Mouse (Mus musculus): ENCODE measurements around the gene Mettl7a1. TPM values are rescaled to one million over a fixed set of nuclear protein-coding genes. Genes with fewer than 3 reads are reported as not detected.
"Not testable (repeated sequence)": the region's sequence is repeated elsewhere in the genome, so short reads cannot be mapped to it uniquely, and the experiment has no call there.

The Mettl7a1 gene
- total RNA-seq, 2 experiments from 2014 or later, result 16.5 to 17.7 TPM

GRCm38 (mm10) chr15:100332077-100332961, 28.4 kb downstream of the Mettl7a1 start:
- DNase-seq (ENCODE audit: low spot score in 2 of 2); intact Hi-C loops (cut with DNase I): not testable (repeated sequence)

- DNase-seq (ENCODE audit: low spot score in 2 of 2), result no peak
- intact Hi-C loops (cut with DNase I), result no loop called here
Observed at GRCm38 (mm10) chr15:100334629-100335028, 30.7 kb downstream of the Mettl7a1 start, which contains the start of gene Mettl7a3. Mettl7a3 (plus strand) TSS chr15:100334929.

GRCm38 (mm10) chr15:100337328-100337727, 33.4 kb downstream of the Mettl7a1 start:
- DNase-seq (ENCODE audit: low spot score in 2 of 2); intact Hi-C loops (cut with DNase I): not testable (repeated sequence)

- peak; percentile 52 to 55 for DNase-seq (ENCODE audit: low spot score in 2 of 2)
- intact Hi-C loops (cut with DNase I), result not testable (repeated sequence)
Observed at GRCm38 (mm10) chr15:100337847-100338246, 33.9 kb downstream of the Mettl7a1 start.

GRCm38 (mm10) chr15:100341314-100341980, 37.5 kb downstream of the Mettl7a1 start:
- DNase-seq (ENCODE audit: low spot score in 2 of 2); intact Hi-C loops (cut with DNase I): not testable (repeated sequence)

GRCm38 (mm10) chr15:100345484-100345883, 41.5 kb downstream of the Mettl7a1 start:
- intact Hi-C loops (cut with DNase I), result no loop called here
- no peak for DNase-seq (ENCODE audit: low spot score in 2 of 2)

- DNase-seq (ENCODE audit: low spot score in 2 of 2), result no peak
Observed at GRCm38 (mm10) chr15:100346761-100347160, 42.8 kb downstream of the Mettl7a1 start.

GRCm38 (mm10) chr15:100349496-100349895, 45.6 kb downstream of the Mettl7a1 start:
- intact Hi-C loops (cut with DNase I), result no loop called here
- no peak for DNase-seq (ENCODE audit: low spot score in 2 of 2)

More at GRCm38 (mm10) chr15:100346761-100347160, 42.8 kb downstream of the Mettl7a1 start:
- intact Hi-C loops (cut with DNase I), result no loop called here

- intact Hi-C loops (cut with DNase I), result no loop called here
- DNase-seq (ENCODE audit: low spot score in 2 of 2), result no peak
Observed at GRCm38 (mm10) chr15:100351501-100352060, 47.6 kb downstream of the Mettl7a1 start.

GRCm38 (mm10) chr15:100352711-100353250, 48.8 kb downstream of the Mettl7a1 start, which contains the start of the genes Methig1 and Mettl7a2:
Methig1 (plus strand) TSS chr15:100353149.
Mettl7a2 (plus strand) TSS chr15:100353200.
- DNase-seq (ENCODE audit: low spot score in 2 of 2), result no peak
- intact Hi-C loops (cut with DNase I), result no loop called here

GRCm38 (mm10) chr15:100353399-100353798, 49.5 kb downstream of the Mettl7a1 start:
- DNase-seq (ENCODE audit: low spot score in 2 of 2); intact Hi-C loops (cut with DNase I): not testable (repeated sequence)

- no peak for DNase-seq (ENCODE audit: low spot score in 2 of 2)
- intact Hi-C loops (cut with DNase I), result no loop called here
Observed at GRCm38 (mm10) chr15:100355876-100356275, 51.9 kb downstream of the Mettl7a1 start.

- DNase-seq (ENCODE audit: low spot score in 2 of 2), result no peak
- intact Hi-C loops (cut with DNase I), result no loop called here
Observed at GRCm38 (mm10) chr15:100364242-100364641, 60.3 kb downstream of the Mettl7a1 start, which contains the start of gene Higd1c. Higd1c (plus strand) TSS chr15:100364542.

GRCm38 (mm10) chr15:100365967-100366366, 62.0 kb downstream of the Mettl7a1 start:
- intact Hi-C loops (cut with DNase I), result not testable (repeated sequence)

GRCm38 (mm10) chr15:100367119-100367518, 63.2 kb downstream of the Mettl7a1 start:
- no peak for DNase-seq (ENCODE audit: low spot score in 2 of 2)
- intact Hi-C loops (cut with DNase I), result no loop called here

More at GRCm38 (mm10) chr15:100365967-100366366, 62.0 kb downstream of the Mettl7a1 start:
- not testable (repeated sequence) for DNase-seq (ENCODE audit: low spot score in 2 of 2)

GRCm38 (mm10) chr15:100375066-100375465, 71.1 kb downstream of the Mettl7a1 start:
- peak; percentile 84 for DNase-seq (ENCODE audit: low spot score in 2 of 2)
- intact Hi-C loops (cut with DNase I), result loop anchor here (10.0 kb wide), 3 partner anchors 50 to 350 kb away; no protein-coding TSS in a partner anchor

- intact Hi-C loops (cut with DNase I), result loop anchor here (10.0 kb wide), 3 partner anchors 53 to 353 kb away; no protein-coding TSS in a partner anchor
Observed at GRCm38 (mm10) chr15:100377847-100378505, 74.0 kb downstream of the Mettl7a1 start.

More at GRCm38 (mm10) chr15:100377847-100378505, 74.0 kb downstream of the Mettl7a1 start:
- DNase-seq (ENCODE audit: low spot score in 2 of 2), result peak in 1 of 2 experiments; percentile 33
